Mouse (Mus musculus) ES-Bruce4 (cell line): ENCODE data around the gene Mboat7. TPM values are rescaled to one million over a fixed set of nuclear protein-coding genes. Genes with fewer than 3 reads are reported as not detected.
A peak's percentile ranks its signal among the peaks of the same experiment; 100 is the strongest.

Source experiments
- H3K27ac ChIP-seq: 2 replicates; pipeline ENCODE4 v1.5.1; 2012; ENCODE audit warnings: low read length, inconsistent platforms; ENCODE audit not compliant: insufficient read depth
- H3K27me3 ChIP-seq: 2 replicates; pipeline ENCODE4 v1.6.1; 2012; ENCODE audit warnings: mild to moderate bottlenecking, low read length, inconsistent platforms; ENCODE audit not compliant: control insufficient read depth, poor library complexity, insufficient read depth, severe bottlenecking
- H3K36me3 ChIP-seq: 2 replicates; pipeline ENCODE4 v1.6.1; 2012; ENCODE audit warnings: inconsistent platforms, mild to moderate bottlenecking, low read length, moderate library complexity; ENCODE audit not compliant: control insufficient read depth, poor library complexity, insufficient read depth, severe bottlenecking
- H3K4me1 ChIP-seq: one replicate; pipeline ENCODE4 v1.8.1; 2011; ENCODE audit warnings: low read length; ENCODE audit not compliant: control insufficient read depth, insufficient read depth
- H3K4me3 ChIP-seq: 2 replicates; pipeline ENCODE4 v1.5.1; 2011; ENCODE audit warnings: low read depth, mild to moderate bottlenecking, low read length
- H3K9ac ChIP-seq: 2 replicates; pipeline ENCODE4 v1.6.1; 2012; ENCODE audit warnings: low read depth, mild to moderate bottlenecking, inconsistent platforms; ENCODE audit not compliant: poor library complexity, severe bottlenecking
- H3K9me3 ChIP-seq: replicated peaks from 2 replicates; pipeline ENCODE4 v1.6.1; 2012; ENCODE audit warnings: mild to moderate bottlenecking, low read length, inconsistent platforms; ENCODE audit not compliant: control insufficient read depth, poor library complexity, insufficient read depth, severe bottlenecking
- CTCF ChIP-seq: IDR thresholded peaks from one replicate; pipeline ENCODE4 v1.8.1; 2011; ENCODE audit warnings: low read depth, low read length
- EP300 ChIP-seq: IDR thresholded peaks from 2 replicates; pipeline ENCODE4 v1.6.1; 2011; ENCODE audit warnings: low read depth, low read length; ENCODE audit not compliant: insufficient read depth
- POLR2A ChIP-seq: IDR thresholded peaks from one replicate; pipeline ENCODE4 v1.8.1; 2011; ENCODE audit warnings: low read length; ENCODE audit not compliant: insufficient read depth
- polyA plus RNA-seq: library from polyadenylated mRNA; stranded (reverse); fragments of >200 nt; gene quantifications from 2 replicates; pipeline ENCODE4 v1.2.4, GENCODE M21; 2011; ENCODE audit warnings: low read depth; ENCODE audit not compliant: missing spikeins, insufficient read depth, insufficient read length

Gene Mboat7
- polyA plus RNA-seq, 1 experiment, result 44.6 TPM

GRCm38 (mm10) chr7:3629543-3630477 lies 63.5 kb downstream of the Mboat7 start, which contains the start of the genes Tfpt and Prpf31:
TSS of gene Tfpt (minus strand) at chr7:3629929.
TSS of gene Prpf31 (plus strand) at chr7:3629985.
- no peak within 1 kb of the TSS for H3K27ac ChIP-seq
- H3K4me1 ChIP-seq, result no peaks in the 10 kb centered on the region
- peak within 1 kb of the TSS; percentile 95 for H3K4me3 ChIP-seq
- H3K27me3 ChIP-seq, result no peaks in the 10 kb centered on the region
- H3K36me3 ChIP-seq, result peaks cover 24% of the 10 kb centered on the region
- no peaks in the 10 kb centered on the region for H3K9me3 ChIP-seq
- TF ChIP-seq CTCF (no peak), POLR2A (no peak), EP300 (0 out of 2 replicates have a peak, but pooled peaks have one; percentile 23)
- peak within 1 kb of the TSS; percentile 71 for H3K9ac ChIP-seq

DNA sequence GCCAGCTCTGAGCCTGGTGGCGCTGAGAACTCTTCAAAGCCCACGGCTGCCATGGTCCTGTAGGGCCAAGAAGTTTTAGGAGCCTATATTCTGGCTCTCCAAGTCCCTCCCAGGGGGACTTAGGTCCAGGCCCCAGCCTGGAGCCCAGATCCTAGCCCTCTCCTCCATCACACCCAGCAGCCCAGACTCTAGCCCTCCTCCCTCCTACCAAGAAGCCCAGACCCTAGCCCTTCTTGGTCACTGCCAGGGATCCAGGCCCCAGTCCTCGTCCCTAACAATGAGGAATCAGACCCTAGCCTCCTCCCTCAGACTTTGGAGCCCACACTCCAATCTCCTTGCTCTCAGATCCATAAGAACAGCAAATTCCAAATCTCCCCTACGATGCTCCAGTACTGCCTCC lies 64.3 kb downstream of the Mboat7 start:
- Histone ChIP-seq H3K27me3 (no peaks in the 10 kb centered on the region), H3K9me3 (no peaks in the 10 kb centered on the region), H3K4me1 (no peaks in the 10 kb centered on the region), H3K27ac (no peak overlapping the region), H3K36me3 (peaks cover 23% of the 10 kb centered on the region), H3K4me3 (peak overlapping the region; percentile 95), H3K9ac (peak overlapping the region; percentile 71)
- TF ChIP-seq CTCF, result no peak
- TF ChIP-seq EP300, result no peak
- no peak for TF ChIP-seq POLR2A

Other genes with a start within 250 kb of the Mboat7 start
- 4.7 and 6.3 TPM in 2 replicates for gene Tarm1, start 190.9 kb downstream of the Mboat7 start, polyA plus RNA-seq
- gene Oscar, start 77.4 kb downstream of the Mboat7 start, polyA plus RNA-seq, result 0.37 TPM in 1 of 2 replicates, not detected in the other
- 266 and 305 TPM in 2 replicates for gene Ndufa3, start 76.2 kb downstream of the Mboat7 start, polyA plus RNA-seq
- 23.6 and 29.9 TPM in 2 replicates for gene Tfpt, start 63.6 kb downstream of the Mboat7 start, polyA plus RNA-seq
- 67.3 and 80.1 TPM in 2 replicates for gene Prpf31, start 63.5 kb downstream of the Mboat7 start, polyA plus RNA-seq
- gene Cnot3, start 48.3 kb downstream of the Mboat7 start, polyA plus RNA-seq, result 141 and 161 TPM in 2 replicates
- gene Leng1, start 27.7 kb downstream of the Mboat7 start, polyA plus RNA-seq, result 8.3 and 9.0 TPM in 2 replicates
- 15.9 and 16.4 TPM in 2 replicates for gene Tmc4, start 16.0 kb downstream of the Mboat7 start, polyA plus RNA-seq
- 60.6 and 64.6 TPM in 2 replicates for gene Tsen34, start 660 bp downstream of the Mboat7 start, polyA plus RNA-seq
- 1,660 and 1,729 TPM in 2 replicates for gene Rps9, start 10.5 kb upstream of the Mboat7 start, polyA plus RNA-seq
- gene Pirb, start 26.9 kb upstream of the Mboat7 start, polyA plus RNA-seq, result not detected in 2 replicates
- not detected in 2 replicates for gene Gm15448, start 132.2 kb upstream of the Mboat7 start, polyA plus RNA-seq
- not detected in 2 replicates for gene Pira2, start 151.5 kb upstream of the Mboat7 start, polyA plus RNA-seq
- gene Gm14548, start 204.6 kb upstream of the Mboat7 start, polyA plus RNA-seq, result not detected in 2 replicates
- 0.24 TPM in 1 of 2 replicates, not detected in the other for gene Lilra6, start 222.0 kb upstream of the Mboat7 start, polyA plus RNA-seq